Mouse (Mus musculus): ENCODE measurements at regions not wholly inside any gene's neighbourhood (a gene's known extent, or its start where the extent isn't known, plus 50 kb on each side); places are given as distances from the start of the nearest gene placed in this dataset.
"Not testable (repeated sequence)": the region's sequence is repeated elsewhere in the genome, so short reads cannot be mapped to it uniquely, and the experiment has no call there.

GRCm38 (mm10) chr7:73238486-73238885 lies 136.8 kb upstream of the Rgma start:
- no peak for DNase-seq (ENCODE audit: extremely low spot score in 1 of 2, low spot score in 1 of 2)

GRCm38 (mm10) chr7:73243591-73244355 lies 131.5 kb upstream of the Rgma start:
- DNase-seq (ENCODE audit: extremely low spot score in 1 of 2, low spot score in 1 of 2), result no peak

GRCm38 (mm10) chr7:73245431-73245830 lies 129.9 kb upstream of the Rgma start:
- no peak for DNase-seq (ENCODE audit: extremely low spot score in 1 of 2, low spot score in 1 of 2)

- DNase-seq (ENCODE audit: extremely low spot score in 1 of 2, low spot score in 1 of 2), result no peak
Observed at GRCm38 (mm10) chr7:73250593-73250992, 124.7 kb upstream of the Rgma start.

DNA sequence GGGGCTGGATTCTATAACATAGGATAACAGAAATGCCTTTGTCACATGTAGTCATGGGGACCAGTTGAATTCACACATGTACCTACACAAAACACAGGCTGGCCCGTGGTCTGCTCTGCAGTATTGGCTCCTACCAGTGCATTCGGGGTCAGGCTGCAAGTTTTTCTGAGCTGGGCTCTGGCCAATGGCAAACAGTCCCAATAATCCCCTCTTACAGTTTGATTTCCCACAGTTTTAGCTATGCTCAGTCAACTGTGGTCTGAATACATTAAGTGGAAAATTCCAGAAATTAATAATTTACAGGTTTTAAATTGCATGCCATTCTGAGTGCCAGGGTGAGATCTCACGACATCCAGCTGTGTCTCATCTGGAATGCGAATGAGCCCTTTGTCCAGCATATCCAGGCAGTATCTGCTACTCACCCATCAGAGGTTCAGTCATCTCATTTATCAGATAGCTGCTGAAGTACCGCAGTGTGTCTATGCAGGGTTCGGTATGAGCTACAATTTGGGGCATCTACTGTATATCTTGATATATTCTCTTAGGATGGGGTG lies 124.0 kb upstream of the Rgma start:
- no peak for DNase-seq (ENCODE audit: extremely low spot score in 1 of 2, low spot score in 1 of 2)

DNA sequence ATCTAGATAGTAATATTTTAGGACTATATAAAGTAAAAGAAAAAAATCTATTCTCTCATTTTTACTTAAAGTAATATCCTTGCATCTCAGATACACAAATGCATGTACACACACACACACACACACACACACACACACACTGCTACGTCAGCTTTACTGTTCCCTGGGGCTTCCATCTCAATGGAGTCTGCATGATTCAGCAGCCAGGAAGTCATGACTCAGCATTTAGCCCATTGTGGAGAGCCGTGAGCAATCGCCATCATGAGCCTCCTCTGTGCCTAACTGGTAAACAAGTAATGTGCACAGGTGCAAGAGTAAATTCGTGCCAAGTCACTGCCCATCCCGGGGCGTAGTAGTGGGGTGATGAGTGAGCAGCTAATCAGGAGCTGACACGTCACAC lies 120.3 kb upstream of the Rgma start:
- DNase-seq (ENCODE audit: extremely low spot score in 1 of 2, low spot score in 1 of 2), result not testable (repeated sequence)

DNA sequence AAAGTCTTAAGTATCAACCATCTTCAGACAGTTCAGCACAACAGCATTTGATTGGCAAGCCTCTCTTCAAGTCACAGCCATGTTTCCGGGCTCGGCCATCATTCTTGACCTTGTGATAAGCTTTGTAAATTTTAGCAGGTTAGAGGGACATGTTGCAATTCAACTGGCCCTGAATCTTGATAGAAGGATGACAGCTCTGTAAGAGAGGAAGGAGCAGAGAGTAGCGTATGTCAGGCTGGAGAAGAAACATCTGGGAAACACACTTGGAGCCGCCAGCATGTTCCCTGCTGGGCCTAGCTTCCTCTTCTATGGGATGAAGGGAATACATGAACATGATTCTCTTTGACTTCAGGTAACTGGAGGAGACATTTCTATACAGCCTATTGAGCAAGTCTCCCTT lies 115.2 kb upstream of the Rgma start:
- no peak for DNase-seq (ENCODE audit: extremely low spot score in 1 of 2, low spot score in 1 of 2)

DNA sequence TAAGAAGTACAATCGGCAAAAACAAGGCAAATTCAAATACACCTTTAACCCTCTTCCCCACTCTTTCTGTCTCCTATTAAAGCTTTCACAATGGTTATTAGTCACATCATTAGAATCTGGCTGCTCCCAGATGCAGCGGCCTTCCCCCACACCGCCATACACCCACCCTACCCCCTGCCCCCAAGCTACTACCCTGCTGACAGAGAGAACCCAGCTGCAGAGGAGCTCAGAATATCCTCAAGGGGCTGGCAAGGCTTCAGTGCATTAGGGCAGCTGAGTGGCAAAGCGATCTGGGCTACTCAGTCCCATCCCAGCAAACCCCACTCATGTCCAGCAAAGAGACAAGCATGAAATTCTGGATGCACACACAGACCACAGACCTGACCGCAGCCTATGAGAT lies 113.6 kb upstream of the Rgma start:
- no peak for DNase-seq (ENCODE audit: extremely low spot score in 1 of 2, low spot score in 1 of 2)

- DNase-seq (ENCODE audit: extremely low spot score in 1 of 2, low spot score in 1 of 2), result no peak
Observed at GRCm38 (mm10) chr7:73262526-73262925, 112.8 kb upstream of the Rgma start.

DNA sequence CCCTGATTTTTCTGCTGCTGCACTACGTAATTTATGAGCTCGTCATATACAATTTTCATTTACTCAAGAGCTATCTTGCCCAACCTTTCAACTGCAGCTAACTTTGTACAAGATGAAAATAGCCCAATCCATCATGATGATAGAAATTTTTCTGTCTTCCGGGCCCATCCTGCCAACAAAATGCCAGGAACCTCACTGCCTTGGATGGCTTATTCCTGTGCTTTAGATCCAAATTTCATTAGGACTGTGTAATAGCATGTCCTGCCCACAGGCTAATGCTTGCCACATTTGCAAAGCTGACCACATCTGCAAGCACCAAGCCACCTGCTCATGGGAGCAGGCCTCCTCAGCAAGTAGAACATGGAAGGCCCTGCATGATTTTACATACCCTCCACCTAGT lies 105.7 kb upstream of the Rgma start:
- no peak for DNase-seq (ENCODE audit: extremely low spot score in 1 of 2, low spot score in 1 of 2)

- no peak for DNase-seq (ENCODE audit: extremely low spot score in 1 of 2, low spot score in 1 of 2)
Observed at GRCm38 (mm10) chr7:73272787-73273186, 102.5 kb upstream of the Rgma start.

DNA sequence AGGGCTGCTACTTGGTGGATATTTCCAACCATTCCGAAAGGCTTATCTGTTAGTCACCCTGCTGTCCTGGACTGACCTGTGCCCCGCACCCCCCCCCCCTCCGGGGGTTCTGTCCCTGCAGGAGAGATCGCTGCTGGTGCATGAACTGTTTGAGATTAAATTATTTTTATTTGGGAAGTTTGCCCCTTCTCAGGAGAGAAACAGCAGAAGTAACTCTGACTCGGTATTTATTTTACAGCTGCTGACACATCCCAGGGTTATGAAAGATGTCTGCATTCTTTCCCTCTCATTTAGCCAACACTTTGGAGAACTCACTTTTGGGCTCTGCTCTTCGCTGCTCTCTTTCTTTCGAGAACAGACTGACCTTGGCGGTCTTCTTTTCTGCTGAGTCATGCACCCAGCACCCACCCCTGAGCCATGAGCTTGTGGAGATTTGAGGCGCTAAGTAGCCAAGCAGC lies 99.5 kb upstream of the Rgma start:
- DNase-seq (ENCODE audit: extremely low spot score in 1 of 2, low spot score in 1 of 2), result no peak

GRCm38 (mm10) chr7:73278616-73279015 lies 96.7 kb upstream of the Rgma start:
- DNase-seq (ENCODE audit: extremely low spot score in 1 of 2, low spot score in 1 of 2), result no peak

GRCm38 (mm10) chr7:73279936-73280445 lies 95.3 kb upstream of the Rgma start:
- DNase-seq (ENCODE audit: extremely low spot score in 1 of 2, low spot score in 1 of 2), result no peak

GRCm38 (mm10) chr7:73286244-73286643 lies 89.1 kb upstream of the Rgma start:
- DNase-seq (ENCODE audit: extremely low spot score in 1 of 2, low spot score in 1 of 2), result no peak

DNA sequence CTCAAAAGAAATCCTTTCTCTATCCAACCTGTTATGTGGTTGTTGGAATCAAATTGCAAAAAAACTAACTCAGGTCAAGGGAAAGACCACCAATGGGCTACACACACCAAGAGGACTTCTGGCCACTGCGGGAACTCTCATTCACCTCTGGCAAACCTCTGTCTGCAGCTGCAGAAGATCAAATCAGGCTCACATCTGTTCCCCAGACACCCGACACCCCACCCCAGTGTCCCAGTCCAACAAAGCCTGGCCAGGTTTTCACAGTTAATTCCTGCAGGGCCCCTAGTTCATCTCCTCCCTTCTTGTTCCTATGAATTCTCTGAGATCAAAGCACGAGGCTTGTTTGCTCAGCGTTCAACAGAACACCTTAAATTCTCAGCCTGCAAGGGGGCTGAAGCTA lies 82.0 kb upstream of the Rgma start:
- DNase-seq (ENCODE audit: extremely low spot score in 1 of 2, low spot score in 1 of 2), result no peak

DNA sequence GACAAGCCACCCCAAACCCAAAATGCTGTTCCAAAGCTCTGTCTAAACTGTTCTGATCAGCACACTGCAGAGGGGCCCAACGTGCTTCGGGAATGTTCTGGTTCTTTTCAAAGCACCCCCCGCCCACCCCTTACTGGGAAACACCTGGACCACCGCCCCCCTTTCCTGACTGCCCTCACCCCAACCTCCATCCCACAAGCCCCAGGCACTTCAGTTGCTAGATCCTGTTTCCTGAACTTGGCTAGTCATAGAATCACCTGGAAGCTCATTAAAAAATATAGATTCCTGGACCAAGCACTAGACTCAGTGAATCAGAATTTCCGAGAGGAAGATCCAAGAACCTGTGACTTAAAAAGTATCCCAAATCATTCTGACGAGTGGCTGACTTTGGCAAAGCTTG lies 80.9 kb upstream of the Rgma start:
- DNase-seq (ENCODE audit: extremely low spot score in 1 of 2, low spot score in 1 of 2), result no peak

DNA sequence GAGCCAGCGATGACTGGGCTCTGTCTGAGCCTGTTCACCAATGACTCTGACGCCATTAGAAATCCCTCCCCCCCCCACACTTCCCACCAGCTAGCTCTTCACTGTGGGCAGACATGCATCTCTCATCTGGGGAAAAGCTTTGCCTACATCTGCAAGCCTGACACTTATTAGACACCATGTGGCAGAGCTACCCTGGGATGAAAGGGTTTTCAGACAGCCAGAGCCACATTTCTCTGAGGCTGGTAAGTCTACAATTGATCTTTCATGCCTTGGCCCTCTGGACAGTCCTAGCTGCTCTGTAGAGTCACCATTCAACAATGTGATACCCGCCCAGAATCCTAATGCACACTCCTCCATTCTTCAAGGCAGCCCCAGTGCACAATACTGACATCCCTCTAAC lies 72.8 kb upstream of the Rgma start:
- DNase-seq (ENCODE audit: extremely low spot score in 1 of 2, low spot score in 1 of 2), result peak in 1 of 2 experiments; percentile 23

DNA sequence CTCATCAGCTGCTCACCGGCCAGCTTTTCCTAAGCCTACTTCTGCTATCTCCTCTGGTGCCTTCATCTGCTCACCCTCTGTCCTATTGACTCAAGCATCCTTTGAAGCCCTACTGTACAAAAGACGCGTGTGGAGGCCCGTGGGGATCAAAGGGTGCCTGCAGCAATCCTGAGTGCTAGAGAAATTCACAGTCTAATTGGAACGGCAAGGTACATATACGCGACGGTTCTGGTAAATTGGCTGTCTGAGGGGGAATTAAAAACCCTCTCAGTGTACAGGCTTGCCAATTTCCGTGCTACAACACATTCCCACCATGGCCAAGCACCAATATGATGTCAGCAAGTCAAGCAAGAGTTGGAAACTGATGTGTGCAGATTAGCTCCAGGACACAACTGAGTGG lies 71.5 kb upstream of the Rgma start:
- no peak for DNase-seq (ENCODE audit: extremely low spot score in 1 of 2, low spot score in 1 of 2)

GRCm38 (mm10) chr7:73304799-73305198 lies 70.5 kb upstream of the Rgma start:
- DNase-seq (ENCODE audit: extremely low spot score in 1 of 2, low spot score in 1 of 2), result no peak

GRCm38 (mm10) chr7:73305286-73305975 lies 69.9 kb upstream of the Rgma start:
- DNase-seq (ENCODE audit: extremely low spot score in 1 of 2, low spot score in 1 of 2), result no peak

DNA sequence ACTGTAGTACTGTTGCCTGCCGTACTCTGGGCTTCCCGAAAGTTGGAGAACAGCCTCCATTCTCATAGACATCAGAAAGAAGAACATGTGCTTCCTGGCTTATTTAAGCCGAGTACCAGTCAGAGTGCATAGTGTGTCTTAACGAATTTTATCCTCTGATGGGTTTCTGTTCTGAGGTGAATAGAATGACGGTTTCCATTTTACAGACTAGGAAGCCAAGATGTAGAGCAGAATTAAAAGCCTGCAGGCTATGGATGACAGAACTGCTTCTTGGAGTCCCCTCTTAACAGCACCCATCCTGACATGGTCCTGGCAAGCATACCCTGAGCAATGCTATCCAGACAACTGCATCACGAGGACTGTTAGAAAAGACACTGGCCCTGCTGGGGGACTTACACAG lies 69.0 kb upstream of the Rgma start:
- no peak for DNase-seq (ENCODE audit: extremely low spot score in 1 of 2, low spot score in 1 of 2)
